Mouse (Mus musculus) E14TG2a.4 (cell line): Measurements from ENCODE around the gene Idi2.

ENCODE experiments used
- H3K27me3 ChIP-seq: 2 replicates; pipeline ENCODE4 v1.6.1; 2014; ENCODE audit warnings: low read length, control low read depth; ENCODE audit not compliant: insufficient read depth
- H3K36me3 ChIP-seq: 2 replicates; pipeline ENCODE4 v1.6.1; 2014; ENCODE audit warnings: low read length, control low read depth; ENCODE audit not compliant: insufficient read depth
- H3K4me1 ChIP-seq: replicated peaks from 2 replicates; pipeline ENCODE4 v1.6.1; 2014; ENCODE audit warnings: low read depth, low read length, control low read depth
- H3K4me3 ChIP-seq: replicated peaks from 2 replicates; pipeline ENCODE4 v1.5.1; 2014; ENCODE audit warnings: mild to moderate bottlenecking, low read length
- H3K9me3 ChIP-seq: 2 replicates; pipeline ENCODE4 v1.6.1; 2014; ENCODE audit warnings: low read length, control low read depth
- CTCF ChIP-seq: conservative IDR thresholded peaks from 2 replicates; pipeline ENCODE4 v1.5.1; 2014; ENCODE audit warnings: low read length
- NANOG ChIP-seq: IDR thresholded peaks from 2 replicates; pipeline ENCODE4 v1.6.1; 2014; ENCODE audit warnings: borderline replicate concordance, low read length, mixed read lengths
- POU5F1 ChIP-seq: IDR thresholded peaks from 2 replicates; pipeline ENCODE4 v1.6.1; 2014; ENCODE audit warnings: low read length, borderline replicate concordance

The Idi2 gene

GRCm38 (mm10) chr13:8999464-8999863 is 46.8 kb downstream of the Idi2 start:
- H3K4me1 ChIP-seq, result peaks cover 41% of the 10 kb centered on the region
- H3K9me3 ChIP-seq, result no peaks in the 10 kb centered on the region
- H3K36me3 ChIP-seq, result no peaks in the 10 kb centered on the region
- no peaks in the 10 kb centered on the region for H3K27me3 ChIP-seq
- TF ChIP-seq NANOG, result no peak
- no peak for TF ChIP-seq POU5F1
- H3K4me3 ChIP-seq, result no peak overlapping the region

- peaks cover 25% of the 10 kb centered on the region for H3K4me1 ChIP-seq
- 0 out of 2 replicates have a peak, but pooled peaks cover 2% of the 10 kb centered on the region for H3K27me3 ChIP-seq
- H3K4me3 ChIP-seq, result no peak overlapping the region
- TF ChIP-seq POU5F1 (no peak), NANOG (no peak), CTCF (no peak)
- no peaks in the 10 kb centered on the region for H3K36me3 ChIP-seq
- H3K9me3 ChIP-seq, result no peaks in the 10 kb centered on the region
These were observed 50.6 kb downstream of the Idi2 start for GRCm38 (mm10) chr13:9003306-9003705.
